Mouse (Mus musculus): ENCODE results near the gene Sez6.

DNA sequence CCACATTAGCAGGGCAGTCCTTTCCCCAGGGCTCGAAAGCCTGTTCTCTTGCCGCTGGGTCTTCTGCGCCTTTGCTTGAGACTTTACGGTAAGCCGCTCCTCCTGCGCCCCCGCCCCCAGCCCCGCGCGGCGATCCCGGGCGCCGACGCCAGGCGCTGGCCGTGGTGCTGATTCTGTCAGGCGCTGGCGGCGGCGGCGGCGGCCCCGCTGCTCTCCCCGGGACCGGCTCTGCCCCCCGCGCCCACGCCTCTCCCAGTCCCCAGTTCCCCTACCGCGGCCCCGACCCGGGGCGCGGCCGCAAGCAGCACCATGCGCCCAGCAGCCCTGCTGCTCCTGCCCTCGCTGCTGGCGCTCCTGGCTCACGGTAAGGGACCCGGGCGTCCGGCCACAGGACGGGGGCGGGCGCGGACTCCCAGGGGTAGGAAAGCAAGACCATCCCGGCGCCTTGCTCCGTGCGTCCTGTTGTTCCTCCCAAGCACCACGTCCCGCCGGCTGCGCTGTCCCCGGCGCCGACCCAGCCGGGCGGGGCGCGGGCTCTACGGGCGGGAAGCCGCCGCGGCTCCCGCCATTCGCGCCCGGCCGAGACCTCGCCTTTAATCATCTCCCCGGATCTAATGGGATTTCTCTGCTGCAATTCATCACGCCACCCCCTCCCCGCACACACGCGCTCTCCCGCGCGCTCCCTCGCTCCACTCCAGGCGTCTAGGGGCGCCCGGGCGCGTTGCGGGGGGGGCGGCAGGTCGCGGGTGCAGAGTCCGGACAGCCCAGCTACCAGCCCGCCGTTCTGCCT, at the start of gene Sez6:
- TF ChIP-seq CTCF (IDR thresholded peaks at IDR 0.05; ENCODE audit: extremely low read depth, insufficient read depth, insufficient read length, insufficient replicate concordance) (no peak), POLR2A (IDR thresholded peaks at IDR 0.05; ENCODE audit: low read depth, low read length) (no peak)
